Mouse (Mus musculus) layer of hippocampus, adult 18-20 months (tissue): Measurements from ENCODE around the gene C530008M17Rik. TPM values are rescaled to one million over a fixed set of nuclear protein-coding genes. Genes with fewer than 3 reads are reported as not detected.

Source experiments
- DNase-seq, 2 experiments: peaks; one replicate each; pipeline ENCODE4 v3.0.0; 2022; ENCODE audit warnings: low spot score in 2 of 2
- total RNA-seq, 2 experiments: library from RNA; stranded (reverse); gene quantifications; 2 replicates each; pipeline ENCODE4 v1.2.3; 2021

C530008M17Rik gene
- total RNA-seq, 2 experiments from 2014 or later, result 83.7 to 89.5 TPM

DNA sequence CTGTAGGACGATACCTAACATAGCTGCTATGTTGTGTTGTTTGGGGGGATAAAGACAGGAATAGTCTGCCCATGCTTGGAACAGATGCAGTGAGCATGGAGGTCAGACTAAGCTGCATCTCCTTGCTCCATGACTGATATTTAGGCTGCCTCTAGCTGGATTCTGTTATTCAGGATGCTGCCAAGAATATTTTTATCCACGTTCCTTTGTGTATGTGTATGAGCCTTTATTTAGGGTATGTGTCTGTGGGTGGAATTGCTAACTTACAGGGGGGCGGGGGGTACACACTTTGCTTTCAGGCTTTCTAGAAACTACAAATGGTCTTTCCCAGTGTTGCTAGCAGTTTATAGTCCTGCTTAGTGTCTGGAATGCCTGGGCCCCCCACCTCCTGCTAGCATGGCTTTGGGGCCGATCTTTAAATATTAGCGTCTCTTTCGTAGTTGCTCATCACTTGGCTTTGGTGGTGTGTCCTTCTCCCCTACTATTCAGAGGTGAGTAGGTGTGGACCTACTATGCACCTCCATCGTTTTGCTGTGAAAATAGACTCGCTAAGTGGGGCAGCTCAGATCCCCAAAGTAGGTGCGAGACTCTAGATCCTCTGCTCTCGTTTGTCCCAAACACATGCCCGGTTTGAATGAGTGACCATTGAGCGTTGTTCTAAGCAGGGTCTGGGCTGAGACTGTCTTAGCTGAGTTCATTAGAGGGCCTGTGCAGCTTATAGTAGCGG lies 45.0 kb downstream of the C530008M17Rik start:
- no peak for DNase-seq

DNA sequence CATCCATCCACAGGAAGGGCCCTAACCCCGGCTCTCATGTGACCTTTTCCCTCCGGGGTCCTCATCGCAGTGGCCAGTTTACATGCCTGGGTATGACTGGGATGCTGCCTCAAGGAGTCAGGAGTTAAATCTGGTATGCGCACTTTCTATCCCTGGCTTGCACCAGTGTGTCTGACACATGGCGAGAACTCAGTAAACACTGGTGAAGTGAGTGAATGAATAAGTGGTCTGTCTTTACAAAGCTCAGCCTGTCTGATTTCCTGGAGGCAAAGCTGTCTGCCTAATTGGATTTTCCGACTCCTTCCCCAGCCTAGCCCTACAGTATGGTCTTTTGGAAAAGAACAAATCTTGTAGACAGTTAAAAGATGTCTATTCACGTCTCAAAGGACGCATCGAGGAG lies 45.8 kb downstream of the C530008M17Rik start:
- DNase-seq, result no peak

DNA sequence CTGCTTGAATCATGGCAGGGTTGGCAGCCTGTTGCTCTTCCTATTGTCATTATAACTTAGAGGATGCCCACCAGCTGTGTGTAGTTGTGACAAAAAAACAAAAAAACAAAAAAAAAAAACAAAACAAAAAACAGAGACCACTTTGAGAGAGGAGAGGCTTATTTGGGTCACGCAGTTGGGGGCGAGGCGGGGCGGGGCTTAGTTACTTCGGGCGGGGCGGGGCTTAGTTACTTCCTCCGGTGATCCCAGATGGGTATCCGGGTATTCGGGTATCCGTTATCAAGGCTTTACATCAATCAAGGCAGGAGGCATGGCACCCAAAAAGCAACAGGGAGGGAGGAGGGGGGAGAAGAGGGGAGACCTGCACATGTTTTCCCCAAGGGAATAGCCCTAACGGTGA lies 46.3 kb downstream of the C530008M17Rik start:
- no peak for DNase-seq

DNA sequence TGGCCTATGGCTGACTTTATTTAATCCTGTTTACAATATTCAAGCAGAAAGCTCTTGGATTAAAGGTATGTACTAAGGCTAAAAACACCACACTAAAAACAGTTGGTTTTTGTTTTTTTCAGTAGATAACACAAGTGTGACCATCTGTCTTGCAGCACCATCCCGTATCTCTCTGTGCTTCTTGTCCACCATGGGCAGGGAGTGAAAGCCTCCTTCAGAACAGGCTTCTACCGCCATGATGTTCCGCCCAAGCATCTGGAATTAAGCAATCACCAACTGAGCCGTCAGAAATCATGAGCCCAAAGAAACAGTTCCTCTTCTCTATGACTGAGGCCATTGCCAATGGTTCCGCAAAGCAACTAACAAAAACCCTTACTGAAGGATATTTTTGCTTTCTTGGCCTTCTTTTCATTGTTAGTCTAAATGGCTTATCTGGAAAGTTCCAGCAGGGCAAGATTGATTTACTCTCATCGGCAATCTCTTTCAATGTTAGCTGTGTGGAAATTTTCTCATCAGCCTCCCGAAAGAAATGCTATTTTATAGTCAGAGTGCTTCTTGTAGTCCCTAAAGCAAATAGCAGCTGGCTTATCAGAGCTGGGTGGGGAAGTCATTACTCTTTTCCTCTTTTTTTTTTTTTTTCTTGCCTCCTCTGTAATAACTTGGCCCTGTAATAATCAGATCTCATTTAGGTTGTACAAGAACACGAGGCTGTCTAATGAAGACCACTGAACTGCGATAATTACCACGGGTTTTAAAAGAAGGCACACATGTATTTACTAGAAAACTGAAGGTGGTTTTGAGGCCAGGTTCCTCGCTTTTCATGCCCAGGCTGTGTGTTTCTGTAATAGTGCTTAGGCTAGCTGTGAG lies 49.2 kb downstream of the C530008M17Rik start:
- no peak for DNase-seq

DNA sequence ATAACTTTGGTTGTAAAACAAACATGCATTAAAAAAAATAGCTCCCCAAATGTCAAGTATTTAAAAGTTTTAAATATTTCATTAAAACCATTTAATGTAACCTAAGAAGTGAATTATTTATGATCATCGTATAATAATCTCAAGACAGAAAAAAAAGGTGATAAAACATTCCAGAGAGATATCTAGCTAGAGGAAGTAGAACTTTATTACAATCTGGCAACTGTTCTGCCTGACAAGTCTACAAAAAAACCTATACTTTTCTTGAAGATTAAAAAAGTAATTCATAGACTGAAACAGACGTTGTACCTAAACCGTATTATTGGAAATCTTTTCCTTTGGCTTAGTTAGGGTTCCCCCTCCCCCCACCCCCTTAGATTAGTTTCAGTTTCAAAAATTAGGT lies 50.8 kb downstream of the C530008M17Rik start:
- DNase-seq, result no peak

DNA sequence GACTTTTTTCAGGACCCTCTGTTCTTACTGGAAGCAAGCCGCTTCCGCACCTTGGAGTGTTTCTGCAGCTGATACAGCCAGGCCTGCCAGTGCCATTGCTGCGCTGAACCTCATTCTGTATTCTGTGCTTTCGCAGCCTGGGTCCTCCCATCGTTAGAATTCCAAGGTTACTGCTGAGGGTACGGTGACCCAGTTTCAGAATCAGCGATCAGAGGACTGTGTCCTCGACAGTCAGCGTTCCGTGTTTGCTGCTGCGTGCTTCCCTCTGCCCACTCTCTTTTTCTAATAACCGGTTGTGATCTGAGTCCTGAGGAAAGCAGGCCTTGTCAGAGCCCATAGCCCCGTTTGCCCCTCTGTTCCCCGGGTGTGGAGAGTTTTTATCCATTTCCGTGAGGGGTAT lies 51.7 kb downstream of the C530008M17Rik start:
- DNase-seq, result no peak

DNA sequence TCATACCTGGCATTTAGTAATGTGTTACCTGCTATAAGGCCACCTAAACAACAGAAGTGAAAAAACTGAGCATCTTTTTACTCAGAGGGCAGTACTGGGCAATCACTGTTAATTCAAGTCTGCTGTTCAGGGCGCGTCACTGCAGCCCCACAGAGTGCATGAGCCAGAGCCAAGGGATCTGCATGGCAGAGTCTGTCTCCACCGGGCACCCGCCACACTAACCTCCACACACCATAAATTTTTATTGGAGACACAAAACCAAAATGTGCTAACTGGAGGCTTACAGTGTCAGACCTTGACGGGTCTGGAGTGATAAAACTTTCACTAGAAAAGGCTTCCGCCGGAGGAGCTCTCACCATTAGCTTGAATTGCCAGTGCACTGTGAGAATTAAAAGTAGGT lies 57.4 kb downstream of the C530008M17Rik start:
- no peak for DNase-seq

DNA sequence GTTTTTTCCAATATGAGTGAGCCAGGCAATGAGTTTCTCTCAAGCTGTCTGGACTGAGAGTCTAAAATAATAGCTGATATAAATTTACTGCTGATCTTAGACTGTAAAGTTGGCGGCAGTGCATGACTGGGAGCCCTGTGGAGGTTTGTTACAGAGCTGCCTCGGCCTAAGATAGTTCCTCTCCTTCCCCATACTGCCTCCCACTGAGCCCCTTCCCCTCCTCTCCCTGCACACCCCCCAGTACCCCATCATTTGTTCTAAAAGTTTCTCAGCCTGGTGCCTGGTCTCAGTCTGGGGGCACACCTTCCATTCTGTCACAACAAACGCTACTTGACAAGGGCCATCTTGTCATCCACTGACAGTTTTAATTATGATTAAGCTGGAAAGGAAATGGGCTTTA lies 63.6 kb downstream of the C530008M17Rik start:
- DNase-seq, result no peak

DNA sequence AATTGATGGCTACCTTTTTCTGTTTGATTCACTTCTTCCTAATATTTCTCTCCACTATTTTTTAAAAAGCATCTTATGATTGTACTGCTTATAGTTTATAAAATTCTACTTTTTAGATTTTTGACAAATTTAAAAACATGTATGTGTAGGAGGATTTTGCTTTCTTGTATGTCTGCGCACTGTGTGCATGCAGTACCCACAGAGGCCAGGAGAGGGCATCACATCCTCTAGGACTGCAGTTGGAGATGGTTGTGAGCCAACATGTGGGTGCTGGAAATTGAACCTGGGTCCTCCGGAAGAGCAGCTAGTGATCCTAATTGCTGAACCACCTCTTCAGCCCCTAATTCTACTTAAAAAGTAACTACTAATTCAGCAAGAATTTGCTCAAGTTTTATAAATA lies 68.6 kb downstream of the C530008M17Rik start:
- DNase-seq, result no peak

DNA sequence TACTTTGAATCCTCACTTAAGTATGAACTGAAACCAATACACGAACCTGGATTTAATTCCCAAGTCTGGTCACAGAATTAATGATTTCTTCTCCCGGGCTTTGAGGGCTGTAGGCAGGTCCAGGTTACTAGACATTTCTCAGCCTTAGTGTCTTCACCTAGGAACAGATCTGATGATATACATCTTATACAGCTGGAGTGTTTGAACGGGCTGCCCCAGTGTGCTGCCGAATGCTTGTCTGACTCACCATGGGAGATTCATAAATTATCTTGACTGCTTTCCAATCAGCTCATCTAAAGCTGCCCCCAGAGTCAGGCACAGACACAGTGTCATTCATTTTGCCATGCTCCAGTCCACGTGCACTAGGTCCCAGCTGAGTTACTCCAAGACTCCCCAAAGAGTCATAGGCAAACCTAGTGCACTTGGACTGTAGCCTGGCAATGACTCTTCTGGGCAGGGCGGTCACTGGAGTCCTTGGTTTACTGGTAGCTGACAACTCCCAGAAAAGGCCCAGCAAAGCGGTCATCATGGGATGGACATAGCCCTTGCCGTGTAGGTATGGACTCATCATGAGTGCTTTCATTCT lies 70.3 kb downstream of the C530008M17Rik start:
- DNase-seq, result no peak

DNA sequence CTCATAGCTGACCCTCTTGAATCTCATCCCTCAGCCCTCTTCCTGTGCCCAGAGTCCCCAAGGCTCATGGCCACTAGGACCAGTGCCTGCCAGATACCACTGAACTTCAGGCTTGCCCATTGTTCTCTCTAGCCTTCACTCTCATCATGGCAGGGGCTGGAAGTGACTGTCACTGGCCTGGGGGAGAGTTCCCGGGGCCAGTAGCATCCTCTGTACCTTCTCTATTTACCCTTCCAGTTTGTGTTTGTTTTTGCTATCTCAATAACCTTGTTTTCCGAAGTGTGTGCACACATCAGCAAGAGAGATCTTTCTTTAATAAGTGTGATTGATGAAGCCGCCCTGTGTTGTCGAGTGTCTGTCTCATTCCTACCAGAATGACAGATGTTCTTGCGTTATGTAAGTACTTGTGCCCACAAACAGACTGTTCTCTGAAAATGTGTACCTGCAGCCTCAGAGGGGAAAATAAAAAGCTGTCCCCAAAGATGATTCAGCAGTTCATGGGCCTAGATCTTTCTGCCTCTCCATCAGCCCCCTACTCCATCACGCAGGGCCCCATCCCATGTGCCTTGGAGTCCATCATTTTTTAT lies 76.8 kb downstream of the C530008M17Rik start:
- peak in 1 of 2 experiments; percentile 58 for DNase-seq

DNA sequence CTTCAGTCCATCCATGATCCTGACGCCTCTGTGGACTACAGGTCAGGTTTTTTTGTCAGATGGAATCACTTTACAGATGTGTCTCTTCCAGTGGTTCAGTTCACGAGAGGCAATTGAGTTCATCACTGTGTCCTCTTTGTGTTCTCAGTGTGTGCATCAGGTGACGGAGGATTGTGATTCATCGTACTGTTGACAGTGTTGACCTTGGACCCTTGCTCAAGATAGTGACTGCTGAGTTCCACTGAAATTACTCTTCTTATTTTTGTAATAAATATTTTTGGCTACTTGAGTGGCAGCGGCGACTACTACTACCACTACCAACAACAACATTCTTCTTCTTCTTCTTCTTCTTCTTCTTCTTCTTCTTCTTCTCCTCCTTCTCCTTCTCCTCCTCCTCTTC lies 85.2 kb downstream of the C530008M17Rik start:
- DNase-seq, result no peak

DNA sequence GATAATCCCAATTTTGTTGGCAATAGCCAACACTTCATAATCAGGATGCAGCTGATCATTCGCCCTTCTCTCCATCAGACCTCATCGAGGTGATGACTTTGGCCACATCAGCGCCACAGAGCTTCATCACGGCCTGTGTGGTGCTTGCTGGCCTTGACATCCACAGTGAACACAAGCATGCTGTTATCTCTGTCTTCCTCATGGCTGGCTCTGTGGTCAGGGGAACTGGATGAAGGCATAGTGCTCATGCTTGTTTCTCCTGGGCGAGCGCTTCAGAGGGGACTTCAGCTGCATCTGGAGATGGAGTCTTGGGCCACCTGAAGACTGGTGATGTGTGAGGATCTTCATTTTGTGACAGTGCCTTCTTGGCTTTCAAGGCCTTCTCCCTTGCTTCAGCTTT lies 85.8 kb downstream of the C530008M17Rik start:
- DNase-seq, result no peak

DNA sequence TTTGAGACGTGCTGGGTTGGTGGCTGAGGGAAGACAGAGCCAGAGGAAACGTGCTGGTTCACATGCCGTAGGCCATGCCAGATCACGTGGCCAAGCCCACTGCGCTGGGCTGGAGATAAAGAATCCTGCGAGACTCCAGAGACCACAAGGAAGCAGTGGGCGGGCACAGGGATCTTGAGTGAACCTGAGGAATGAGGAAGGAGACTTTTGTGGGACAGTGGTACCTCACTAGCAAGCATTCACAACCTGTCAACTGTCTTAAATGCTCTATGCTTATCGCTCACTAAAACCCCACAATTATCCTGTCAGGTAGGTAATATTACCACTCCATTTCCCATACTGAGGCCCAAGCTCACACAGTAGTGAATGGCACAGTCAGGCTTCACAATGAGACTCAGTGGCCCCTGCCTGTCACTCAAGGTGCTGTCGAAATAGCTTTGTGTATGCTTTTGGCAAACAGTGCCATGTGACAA lies 88.5 kb downstream of the C530008M17Rik start:
- no peak for DNase-seq

DNA sequence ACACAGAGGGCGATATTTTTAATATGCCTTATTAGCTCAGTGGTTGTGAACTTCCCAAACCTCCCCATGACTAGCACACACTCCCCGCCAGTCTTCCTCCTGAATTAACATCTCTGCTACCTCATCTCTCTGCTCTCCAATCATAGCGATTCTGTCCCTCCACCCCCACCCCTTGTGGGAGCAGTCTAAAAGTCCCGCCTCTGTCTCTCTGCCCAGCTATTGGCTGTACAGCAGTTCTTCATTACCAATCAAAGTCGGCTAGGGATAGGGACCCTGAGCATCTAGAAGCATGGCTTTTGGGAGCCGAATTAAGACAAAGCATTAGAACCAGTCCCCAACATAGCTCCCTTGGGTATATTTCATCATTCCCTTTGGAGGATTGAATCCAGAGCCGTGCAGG lies 91.5 kb downstream of the C530008M17Rik start:
- DNase-seq, result no peak

DNA sequence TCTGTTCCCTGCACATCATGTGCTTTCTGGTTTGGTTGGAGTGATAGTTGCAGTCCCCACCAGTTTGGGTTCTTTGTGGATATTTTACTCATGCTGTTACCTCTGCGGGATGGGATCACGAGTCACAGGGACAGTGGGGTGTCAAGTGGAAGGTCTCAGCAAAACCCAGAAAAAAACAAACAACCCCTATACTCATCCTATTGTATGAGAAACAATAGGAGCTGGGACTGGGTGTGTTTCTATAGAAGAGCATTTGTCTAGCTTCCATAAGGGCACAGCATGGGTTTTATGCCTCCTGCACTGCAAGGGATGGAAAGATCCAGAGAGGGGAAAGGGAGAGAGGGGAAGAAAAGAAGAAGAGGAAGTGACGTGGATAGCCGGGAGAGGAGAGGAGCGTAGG lies 96.0 kb downstream of the C530008M17Rik start:
- DNase-seq, result no peak

DNA sequence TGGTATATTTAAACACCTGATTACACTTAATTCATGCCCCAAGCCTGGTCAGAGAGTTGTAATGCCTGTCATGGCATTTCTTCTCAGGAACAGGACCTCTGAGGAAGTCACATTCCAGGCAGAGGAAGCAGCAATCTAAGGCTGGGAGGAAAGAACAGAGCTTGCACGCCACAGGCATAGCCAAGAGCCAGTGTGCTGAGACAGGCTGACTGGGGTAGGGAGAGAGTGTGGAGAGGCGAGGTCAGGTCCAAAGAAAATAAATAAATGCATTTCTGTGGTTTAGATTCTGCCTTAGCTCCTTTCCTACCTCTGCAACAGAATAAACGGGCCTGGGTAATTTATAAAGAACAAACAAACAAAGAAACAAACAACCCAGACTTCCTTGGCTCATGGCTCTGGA lies 104.0 kb downstream of the C530008M17Rik start:
- no peak for DNase-seq

DNA sequence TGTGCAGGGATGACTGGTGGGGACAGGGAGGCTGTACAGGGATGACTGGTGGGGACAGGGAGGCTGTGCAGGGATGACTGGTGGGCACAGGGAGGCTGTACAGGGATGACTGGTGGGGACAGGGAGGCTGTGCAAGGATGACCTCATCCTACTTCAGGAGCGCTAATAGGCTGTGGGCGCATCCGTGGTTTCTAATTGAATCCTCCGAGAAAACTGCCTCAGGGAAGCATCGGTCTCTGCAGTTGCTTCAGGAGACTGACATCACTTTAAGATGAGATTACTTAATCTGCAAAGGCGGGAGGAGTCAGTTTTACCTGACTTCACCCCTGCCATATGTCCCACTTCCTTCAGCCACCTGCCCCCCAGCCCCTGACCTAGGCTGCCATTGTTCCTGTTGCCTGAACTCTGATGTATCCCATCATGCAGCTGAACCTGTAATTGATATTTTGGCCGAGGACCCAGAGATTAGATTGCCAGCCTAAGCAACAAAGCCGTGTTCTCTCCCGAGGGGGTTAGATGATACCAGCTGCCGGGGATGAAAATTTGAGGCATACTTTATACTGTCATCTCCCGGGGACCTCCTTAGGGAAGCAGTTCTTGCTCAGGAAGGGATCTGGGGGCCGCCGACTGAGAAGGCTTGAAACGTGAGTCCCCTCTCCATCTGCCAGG lies 105.9 kb downstream of the C530008M17Rik start:
- no peak for DNase-seq

DNA sequence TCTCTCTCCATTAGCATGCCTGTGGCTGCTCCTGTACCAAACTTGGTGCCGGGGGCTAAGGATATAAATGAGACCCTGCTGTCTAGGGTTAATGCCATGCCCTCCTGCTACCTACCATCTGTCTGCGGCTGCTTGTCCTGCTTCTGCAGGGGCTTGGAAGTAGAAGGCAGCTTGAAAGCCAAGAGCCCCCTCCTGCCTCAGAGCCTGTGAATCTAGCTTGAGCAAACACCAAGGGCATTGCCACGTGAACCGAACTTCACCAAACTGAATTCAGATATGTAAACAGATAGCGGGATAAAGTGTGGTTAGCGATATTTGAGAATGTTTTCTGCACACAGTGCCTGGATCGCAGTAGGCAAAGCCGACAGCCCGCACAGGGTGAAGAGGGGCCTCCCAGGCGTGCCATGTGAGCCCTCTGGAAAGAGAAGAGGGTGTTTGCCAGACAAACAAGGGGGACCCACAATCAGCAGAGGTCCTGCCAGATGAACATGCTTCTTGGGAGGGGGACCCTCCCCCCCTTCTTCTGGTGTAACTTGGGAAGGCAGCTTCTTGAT lies 106.9 kb downstream of the C530008M17Rik start:
- DNase-seq, result no peak

DNA sequence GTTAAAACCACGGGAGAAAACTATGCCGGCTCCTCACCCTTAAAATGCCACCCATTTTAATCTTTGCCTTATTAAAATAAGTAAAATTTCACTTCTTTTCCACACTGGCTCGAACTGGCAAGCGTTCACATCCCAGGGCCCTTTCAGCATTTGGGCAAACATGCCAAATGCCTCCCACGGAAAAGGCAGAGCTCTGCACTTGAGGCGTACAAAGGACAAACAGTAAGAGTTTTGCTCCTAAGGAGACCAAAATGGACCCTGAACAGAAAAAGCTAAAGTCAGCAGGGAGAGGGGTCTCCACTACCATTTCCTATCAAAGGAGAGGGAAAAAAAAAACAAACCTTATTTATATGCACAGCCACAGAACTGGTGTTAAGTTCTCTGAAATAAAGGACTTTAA lies 107.4 kb downstream of the C530008M17Rik start:
- DNase-seq, result peak in 1 of 2 experiments; percentile 40

DNA sequence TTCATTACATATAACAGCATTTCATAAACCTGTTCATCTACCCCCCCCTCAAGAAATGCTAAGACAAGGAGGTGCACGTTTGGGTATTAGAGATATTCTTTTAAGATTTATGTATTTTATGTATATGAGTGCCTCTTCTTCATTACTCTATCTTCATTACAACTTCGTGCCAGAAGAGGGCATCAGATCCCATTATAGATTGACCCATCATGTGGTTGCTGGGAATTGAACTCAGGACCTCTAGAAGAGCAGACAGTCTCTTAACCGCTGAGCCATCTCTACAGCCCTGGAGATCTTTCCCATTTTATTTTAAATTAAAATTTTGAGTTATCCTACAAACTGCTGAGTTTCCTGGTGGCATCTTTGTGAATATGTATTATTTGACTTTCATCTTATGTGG lies 112.7 kb downstream of the C530008M17Rik start:
- DNase-seq, result no peak
